Mouse (Mus musculus) lung, postnatal 25 days (tissue): Measurements from ENCODE around the gene Hmcn2.

Experiments
- DNase-seq: peaks from one replicate; pipeline ENCODE4 v3.0.0; 2022; ENCODE audit warnings: low spot score

The Hmcn2 gene

DNA sequence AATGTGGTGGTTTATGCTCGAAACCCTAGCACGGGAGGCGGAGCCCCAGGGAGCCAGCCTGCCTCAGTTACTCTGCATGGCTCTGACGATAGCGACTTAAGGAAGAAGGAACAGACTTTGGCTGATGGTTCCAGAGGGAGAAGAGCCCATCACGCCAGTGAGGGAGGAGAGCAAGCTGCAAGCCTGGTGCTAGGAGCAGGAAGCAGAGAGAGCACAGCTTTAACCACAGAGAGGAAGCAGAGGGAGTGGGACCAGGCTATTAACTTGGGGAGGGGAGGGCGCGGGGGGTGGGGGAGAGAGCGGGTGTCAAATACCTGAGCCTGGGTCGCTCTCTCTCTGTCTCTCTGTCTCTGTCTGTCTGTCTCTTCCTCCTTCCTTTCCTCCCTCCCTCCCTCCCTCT, 102.8 kb downstream of the Hmcn2 start:
- no peak for DNase-seq

DNA sequence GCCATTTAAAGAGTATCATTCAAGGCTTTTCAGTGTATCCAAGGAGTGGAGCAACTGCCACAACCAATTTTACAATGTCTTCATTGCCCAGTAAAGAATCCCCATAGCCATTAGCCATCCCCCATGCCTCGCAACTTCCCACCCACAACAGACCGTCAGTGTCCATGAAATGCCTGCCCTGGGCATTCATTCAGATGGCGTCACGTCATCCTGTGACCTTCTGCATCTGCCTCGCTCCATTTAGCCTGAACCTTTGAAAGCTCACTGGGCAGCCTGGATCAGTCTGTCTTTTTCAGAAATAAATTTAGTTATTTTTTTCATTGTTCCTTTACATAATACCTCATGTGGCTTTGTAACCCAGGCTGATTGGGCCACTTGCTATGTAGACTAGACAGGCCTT, 103.8 kb downstream of the Hmcn2 start:
- DNase-seq, result no peak

DNA sequence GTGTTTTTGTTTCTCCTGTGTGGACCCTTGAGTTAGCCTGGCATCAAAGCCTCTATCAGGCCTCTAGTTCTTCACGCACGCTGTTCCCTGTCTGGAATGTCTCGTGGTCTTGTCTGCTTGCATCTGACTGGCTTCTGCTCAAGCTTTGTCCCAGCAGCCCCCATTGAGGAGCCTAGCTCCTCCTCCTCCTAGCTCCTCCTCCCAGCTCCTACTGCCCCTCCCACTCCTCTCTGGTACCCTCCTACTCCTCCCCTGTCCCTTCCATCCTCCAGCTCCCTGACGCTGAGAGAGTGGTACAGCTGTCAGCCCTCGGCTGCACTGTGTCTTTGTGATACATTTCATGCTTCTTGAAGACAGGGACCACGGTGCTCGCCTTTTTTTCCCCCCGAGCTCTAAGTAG, 104.4 kb downstream of the Hmcn2 start:
- no peak for DNase-seq

DNA sequence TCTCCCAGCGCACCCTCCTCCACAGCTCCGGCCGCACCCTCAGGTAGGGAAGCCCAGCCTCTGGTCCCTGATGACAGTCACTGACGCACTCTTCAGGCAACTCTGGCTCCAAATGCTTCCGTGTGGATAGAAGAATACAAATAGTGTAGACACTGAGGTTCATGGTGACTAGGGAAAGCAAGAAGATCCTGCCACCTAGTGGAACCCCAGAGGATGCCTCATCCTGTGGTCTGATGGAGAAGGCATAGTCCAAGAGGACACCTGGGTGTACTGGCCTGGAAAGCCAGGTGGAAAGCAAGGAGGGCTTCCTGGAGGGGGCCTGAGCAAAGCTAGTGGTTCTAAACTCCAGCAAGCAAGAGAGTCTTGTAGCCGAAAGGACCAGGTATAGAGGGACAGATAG, 106.7 kb downstream of the Hmcn2 start:
- DNase-seq, result no peak

DNA sequence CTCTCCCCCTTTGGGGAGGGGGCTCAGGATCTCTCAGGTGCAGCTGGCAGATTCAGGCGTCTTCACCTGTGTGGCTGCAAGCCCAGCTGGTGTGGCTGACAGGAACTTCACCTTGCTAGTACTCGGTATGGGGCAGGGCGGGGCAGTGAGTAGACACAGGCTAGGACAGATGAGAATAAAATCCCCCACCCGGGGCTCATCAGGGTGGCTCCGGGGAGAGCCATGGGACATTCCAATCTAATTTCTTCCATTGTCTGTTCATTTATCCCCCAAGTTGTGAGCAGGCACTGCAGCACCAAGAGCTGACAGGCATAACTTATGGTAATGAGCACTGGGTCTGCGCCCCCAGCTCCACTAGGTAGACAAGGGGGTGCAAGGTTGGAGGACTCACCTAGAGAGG, 108.4 kb downstream of the Hmcn2 start:
- DNase-seq, result no peak

- no peak for DNase-seq
Measured at GRCm38 (mm10) chr2:31431477-31431876, 117.3 kb downstream of the Hmcn2 start.

GRCm38 (mm10) chr2:31434746-31435145, 120.5 kb downstream of the Hmcn2 start:
- DNase-seq, result no peak

GRCm38 (mm10) chr2:31435567-31435966, 121.4 kb downstream of the Hmcn2 start:
- DNase-seq, result peak; percentile 52

- no peak for DNase-seq
Measured at GRCm38 (mm10) chr2:31437480-31438245, 123.4 kb downstream of the Hmcn2 start.

- DNase-seq, result no peak
Measured at GRCm38 (mm10) chr2:31439576-31439975, 125.4 kb downstream of the Hmcn2 start.

- DNase-seq, result no peak
Measured at GRCm38 (mm10) chr2:31442480-31443160, 128.4 kb downstream of the Hmcn2 start.

- DNase-seq, result no peak
Measured at GRCm38 (mm10) chr2:31446036-31446435, 131.8 kb downstream of the Hmcn2 start.

GRCm38 (mm10) chr2:31446456-31446855, 132.2 kb downstream of the Hmcn2 start:
- no peak for DNase-seq

DNA sequence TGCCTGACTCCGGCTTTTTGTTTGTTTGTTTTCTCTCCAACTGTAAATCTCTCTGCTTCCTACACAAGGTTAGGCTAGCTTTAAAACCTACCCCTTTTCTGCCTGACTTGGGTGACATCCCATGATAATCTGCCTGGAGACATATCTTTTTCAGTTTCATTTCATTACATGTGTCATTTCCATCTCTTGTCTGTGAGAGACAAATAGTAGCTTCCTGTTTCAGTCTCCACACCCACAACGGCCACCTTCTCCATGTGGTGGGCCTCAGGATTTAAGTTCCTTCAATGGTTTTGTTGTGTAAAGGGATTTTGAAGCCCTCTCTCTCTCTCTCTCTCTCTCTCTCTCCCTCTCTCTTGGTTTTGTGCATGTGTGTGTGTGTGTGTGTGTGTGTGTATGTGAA, 133.3 kb downstream of the Hmcn2 start:
- no peak for DNase-seq

- DNase-seq, result no peak
Measured at GRCm38 (mm10) chr2:31448756-31449440, 134.7 kb downstream of the Hmcn2 start.

DNA sequence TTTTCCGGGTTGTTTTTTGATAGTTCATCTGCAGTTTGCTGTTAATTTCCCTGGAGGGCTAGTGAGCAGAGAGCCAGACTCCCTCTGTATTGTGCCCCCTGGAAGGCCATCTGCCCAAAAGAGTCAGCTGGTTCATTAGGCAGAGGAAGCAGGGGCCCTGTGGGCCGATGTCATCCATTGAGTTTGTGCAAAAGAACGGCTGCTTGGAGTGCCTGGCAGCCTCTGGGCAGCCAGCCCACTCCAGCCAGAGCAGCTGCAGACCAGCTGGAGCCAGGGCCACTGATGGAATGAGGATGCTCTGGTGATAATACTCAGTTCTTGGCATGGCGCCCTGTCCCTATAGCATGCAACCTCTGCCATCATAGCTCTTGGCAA, 135.2 kb downstream of the Hmcn2 start:
- DNase-seq, result peak; percentile 34

DNA sequence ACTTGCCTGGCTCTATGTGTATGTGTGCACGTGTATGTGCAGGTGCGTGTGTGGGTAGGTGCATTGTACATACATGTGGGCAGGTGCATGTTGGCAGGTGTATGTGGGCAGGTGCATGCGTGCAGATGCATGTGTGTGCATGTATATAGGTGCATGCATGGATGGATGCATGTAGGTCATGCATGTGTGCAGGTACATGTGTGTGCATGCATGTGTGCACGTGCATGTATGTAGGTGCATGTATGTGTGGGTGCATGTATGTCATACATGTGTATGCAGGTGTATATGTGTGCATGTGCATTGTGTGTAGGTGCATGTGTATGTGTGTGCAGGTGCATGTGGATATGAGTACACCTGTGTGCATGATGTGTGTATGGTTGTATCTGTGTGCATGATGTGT, 135.7 kb downstream of the Hmcn2 start:
- DNase-seq, result no peak

DNA sequence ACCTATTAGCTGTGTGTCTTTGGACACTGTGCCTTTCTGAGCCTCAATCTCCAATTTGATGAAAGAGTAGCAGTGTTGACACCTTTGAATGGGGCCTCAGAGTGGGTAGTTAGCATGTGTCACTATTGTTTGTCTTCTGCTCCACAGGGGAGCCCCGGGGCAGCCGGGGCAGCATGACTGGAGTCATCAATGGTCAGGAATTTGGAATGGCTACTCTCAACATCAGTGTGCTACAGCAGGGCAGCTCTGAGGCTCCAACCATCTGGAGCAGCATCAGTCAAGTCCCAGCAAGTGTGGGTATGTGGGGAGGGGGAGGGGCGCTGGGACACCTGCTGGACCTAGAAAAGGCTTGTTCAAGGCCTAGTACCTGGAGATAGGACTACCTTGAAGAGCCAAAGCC, 136.4 kb downstream of the Hmcn2 start:
- no peak for DNase-seq

DNA sequence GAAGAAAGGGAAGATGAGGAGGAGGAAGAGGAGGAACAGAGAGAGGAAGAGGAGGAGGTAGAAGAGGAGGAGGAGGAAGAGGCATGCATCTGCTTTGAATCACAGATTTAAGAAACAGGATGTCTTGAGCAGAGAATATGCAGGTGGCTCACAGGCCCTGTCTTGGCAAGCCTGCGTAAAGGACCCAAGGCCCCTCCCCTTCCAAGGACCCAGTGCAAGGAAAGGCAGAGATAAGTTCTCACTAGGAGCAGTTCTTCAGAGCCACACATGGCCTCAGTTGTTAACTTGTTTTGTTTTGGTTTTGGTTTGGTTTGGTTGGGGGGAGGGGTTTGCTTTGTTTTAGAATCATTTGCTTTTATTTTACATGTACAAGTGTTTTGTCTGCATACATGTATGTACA, 137.3 kb downstream of the Hmcn2 start:
- no peak for DNase-seq

DNA sequence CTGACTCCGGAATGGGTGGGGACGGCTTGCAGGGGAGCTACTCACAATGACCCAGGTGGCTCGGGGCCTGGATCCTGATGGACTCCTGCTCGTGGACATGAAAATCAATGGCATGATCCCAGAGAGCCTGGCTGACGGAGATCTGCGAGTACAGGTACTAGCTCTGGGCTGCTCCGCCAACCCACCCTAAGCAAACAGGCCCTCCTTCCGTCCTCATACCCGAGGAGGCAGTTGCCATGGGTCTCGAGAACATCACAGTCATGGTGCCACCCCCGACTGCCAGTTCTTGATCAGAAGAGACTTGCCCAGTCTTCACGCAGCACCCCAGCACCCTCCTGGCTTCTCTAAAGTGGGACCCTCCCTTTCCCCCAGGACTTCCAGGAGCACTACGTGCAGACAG, 138.8 kb downstream of the Hmcn2 start:
- DNase-seq, result no peak

- DNase-seq, result peak; percentile 62
Measured at GRCm38 (mm10) chr2:31453559-31454177, 139.5 kb downstream of the Hmcn2 start.

GRCm38 (mm10) chr2:31454280-31454679, 140.1 kb downstream of the Hmcn2 start:
- DNase-seq, result peak; percentile 35

DNA sequence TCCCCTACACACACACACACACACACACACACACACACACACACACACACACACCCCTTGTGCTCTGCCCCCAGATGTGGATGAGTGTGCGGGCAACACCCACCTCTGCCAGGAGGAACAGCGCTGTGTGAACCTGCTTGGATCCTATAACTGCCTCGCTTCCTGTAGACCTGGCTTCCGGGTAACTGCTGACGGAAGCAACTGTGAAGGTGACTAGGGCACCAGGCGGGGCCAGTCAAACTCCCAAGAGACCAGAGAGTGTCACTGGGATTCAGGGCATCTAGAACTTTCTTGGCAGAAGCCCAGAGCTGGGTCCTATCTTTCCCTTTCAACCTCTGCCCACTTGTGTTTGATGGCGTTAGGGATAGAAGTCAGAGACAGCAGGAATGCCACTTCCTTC, 141.2 kb downstream of the Hmcn2 start:
- DNase-seq, result no peak
